Mouse (Mus musculus): ENCODE measurements around the gene Pdzd4. TPM values are rescaled to one million over a fixed set of nuclear protein-coding genes. Genes with fewer than 3 reads are reported as not detected.
A peak's percentile ranks its signal among the peaks of the same experiment; 100 is the strongest.

Gene Pdzd4
- polyA plus RNA-seq (2012; rRNA removed), result 0.88 and 0.94 TPM in 2 replicates

GRCm38 (mm10) chrX:73824185-73825151 lies at the start of gene Pdzd4:
Gene Pdzd4, minus strand, starts transcription at chrX:73824969.
- Histone ChIP-seq H3K36me3 (ENCODE audit: control insufficient read depth, insufficient read depth, low read length) (no peaks in the 10 kb centered on the region), H3K4me3 (ENCODE audit: insufficient read depth, low read depth, low read length) (peak within 1 kb of the TSS; percentile 72), H3K27ac (ENCODE audit: insufficient read depth, low read depth, low read length) (no peak within 1 kb of the TSS), H3K27me3 (replicated peaks; ENCODE audit: control insufficient read depth, insufficient read depth, low read length) (no peaks in the 10 kb centered on the region), H3K4me1 (ENCODE audit: control insufficient read depth, insufficient read depth, low read length) (no peaks in the 10 kb centered on the region)
- DNase-seq, result peak; percentile 42
- WGBS, result 1% methylated on average over 36 of the region's 84 CpGs
- TF ChIP-seq CTCF (conservative IDR thresholded peaks at IDR 0.05; ENCODE audit: insufficient read depth, insufficient read length, low read depth, low read length) (no peak), POLR2A (IDR thresholded peaks at IDR 0.05; ENCODE audit: low read depth, low read length) (no peak)

GRCm38 (mm10) chrX:73871956-73872355 lies 47.2 kb upstream of the Pdzd4 start:
- Histone ChIP-seq H3K27me3 (replicated peaks; ENCODE audit: control insufficient read depth, insufficient read depth, low read length) (no peaks in the 10 kb centered on the region), H3K36me3 (ENCODE audit: control insufficient read depth, insufficient read depth, low read length) (no peaks in the 10 kb centered on the region), H3K4me3 (ENCODE audit: insufficient read depth, low read depth, low read length) (no peak overlapping the region), H3K4me1 (ENCODE audit: control insufficient read depth, insufficient read depth, low read length) (no peaks in the 10 kb centered on the region), H3K27ac (ENCODE audit: insufficient read depth, low read depth, low read length) (no peak overlapping the region)
- 73% methylated on average over 1 of the region's 1 CpGs for WGBS
- no peak for DNase-seq
- TF ChIP-seq CTCF (conservative IDR thresholded peaks at IDR 0.05; ENCODE audit: insufficient read depth, insufficient read length, low read depth, low read length), result no peak

- Histone ChIP-seq H3K4me1 (ENCODE audit: control insufficient read depth, insufficient read depth, low read length) (no peaks in the 10 kb centered on the region), H3K36me3 (ENCODE audit: control insufficient read depth, insufficient read depth, low read length) (no peaks in the 10 kb centered on the region), H3K27me3 (replicated peaks; ENCODE audit: control insufficient read depth, insufficient read depth, low read length) (no peaks in the 10 kb centered on the region), H3K27ac (ENCODE audit: insufficient read depth, low read depth, low read length) (no peak overlapping the region), H3K4me3 (ENCODE audit: insufficient read depth, low read depth, low read length) (no peak overlapping the region)
- no peak for TF ChIP-seq CTCF (conservative IDR thresholded peaks at IDR 0.05; ENCODE audit: insufficient read depth, insufficient read length, low read depth, low read length)
- no peak for TF ChIP-seq POLR2A (IDR thresholded peaks at IDR 0.05; ENCODE audit: low read depth, low read length)
- no peak for DNase-seq
These were observed 46.7 kb upstream of the Pdzd4 start for GRCm38 (mm10) chrX:73871474-73871873.

DNA sequence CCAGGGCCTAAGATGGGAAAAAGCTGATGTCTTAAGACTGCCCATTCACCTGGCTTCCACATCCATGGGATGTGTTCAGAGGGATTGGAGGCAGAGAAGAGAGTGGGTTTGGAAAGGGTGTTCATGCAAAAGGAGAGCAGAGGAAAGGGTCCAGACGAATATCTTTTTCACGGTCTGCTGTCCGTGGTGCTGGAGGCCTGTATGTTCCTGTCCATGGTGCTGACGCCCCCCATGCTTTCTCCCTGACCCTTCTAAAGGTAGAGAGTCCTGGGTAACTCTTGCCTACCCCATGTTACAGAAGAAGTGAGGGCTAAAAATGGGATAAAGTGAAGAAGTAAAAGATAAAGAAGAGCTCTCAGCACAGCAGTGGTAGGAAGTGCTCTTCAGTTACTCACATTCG lies 44.6 kb upstream of the Pdzd4 start:
- no peaks in the 10 kb centered on the region for H3K36me3 ChIP-seq (ENCODE audit: control insufficient read depth, insufficient read depth, low read length)
- WGBS, result 11% methylated on average over 5 of the region's 5 CpGs
- TF ChIP-seq CTCF (conservative IDR thresholded peaks at IDR 0.05; ENCODE audit: insufficient read depth, insufficient read length, low read depth, low read length), result no peak
- TF ChIP-seq POLR2A (IDR thresholded peaks at IDR 0.05; ENCODE audit: low read depth, low read length), result no peak

DNA sequence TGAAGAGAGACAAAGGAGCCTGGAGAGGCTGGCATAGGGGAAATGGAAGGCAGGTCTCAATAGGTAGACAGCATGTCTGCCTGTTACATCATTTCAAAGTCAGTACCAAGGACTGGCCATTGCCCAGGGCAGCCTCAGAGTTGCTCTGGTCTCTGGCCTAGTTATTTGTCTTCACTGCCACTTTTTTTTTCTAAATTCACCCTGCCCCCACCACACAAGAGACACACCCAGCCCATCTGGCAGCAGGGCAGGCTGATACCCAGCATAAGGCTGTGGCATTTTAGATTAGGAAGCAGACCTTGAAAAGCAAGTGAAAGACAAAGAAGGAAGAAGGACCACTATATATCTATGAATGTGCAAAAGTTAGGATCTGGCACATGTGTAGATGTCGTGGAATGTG lies 43.1 kb upstream of the Pdzd4 start:
- Histone ChIP-seq H3K4me1 (ENCODE audit: control insufficient read depth, insufficient read depth, low read length) (no peaks in the 10 kb centered on the region), H3K27me3 (replicated peaks; ENCODE audit: control insufficient read depth, insufficient read depth, low read length) (no peaks in the 10 kb centered on the region), H3K36me3 (ENCODE audit: control insufficient read depth, insufficient read depth, low read length) (no peaks in the 10 kb centered on the region), H3K4me3 (ENCODE audit: insufficient read depth, low read depth, low read length) (no peak overlapping the region), H3K27ac (ENCODE audit: insufficient read depth, low read depth, low read length) (no peak overlapping the region)
- TF ChIP-seq POLR2A (IDR thresholded peaks at IDR 0.05; ENCODE audit: low read depth, low read length) (no peak), CTCF (conservative IDR thresholded peaks at IDR 0.05; ENCODE audit: insufficient read depth, insufficient read length, low read depth, low read length) (no peak)
- WGBS, result 70% methylated on average over 1 of the region's 1 CpGs
- no peak for DNase-seq

More for the DNA sequence above, 44.6 kb upstream of the Pdzd4 start:
- Histone ChIP-seq H3K4me1 (ENCODE audit: control insufficient read depth, insufficient read depth, low read length) (no peaks in the 10 kb centered on the region), H3K4me3 (ENCODE audit: insufficient read depth, low read depth, low read length) (no peak overlapping the region), H3K27ac (ENCODE audit: insufficient read depth, low read depth, low read length) (no peak overlapping the region), H3K27me3 (replicated peaks; ENCODE audit: control insufficient read depth, insufficient read depth, low read length) (no peaks in the 10 kb centered on the region)
- DNase-seq, result peak; percentile 5

- 45% methylated on average over 3 of the region's 3 CpGs for WGBS
- no peaks in the 10 kb centered on the region for H3K27me3 ChIP-seq (replicated peaks; ENCODE audit: control insufficient read depth, insufficient read depth, low read length)
- no peak for DNase-seq
- no peaks in the 10 kb centered on the region for H3K36me3 ChIP-seq (ENCODE audit: control insufficient read depth, insufficient read depth, low read length)
- H3K27ac ChIP-seq (ENCODE audit: insufficient read depth, low read depth, low read length), result no peak overlapping the region
- TF ChIP-seq POLR2A (IDR thresholded peaks at IDR 0.05; ENCODE audit: low read depth, low read length) (no peak), CTCF (conservative IDR thresholded peaks at IDR 0.05; ENCODE audit: insufficient read depth, insufficient read length, low read depth, low read length) (no peak)
- no peak overlapping the region for H3K4me3 ChIP-seq (ENCODE audit: insufficient read depth, low read depth, low read length)
- no peaks in the 10 kb centered on the region for H3K4me1 ChIP-seq (ENCODE audit: control insufficient read depth, insufficient read depth, low read length)
These were observed 42.5 kb upstream of the Pdzd4 start for GRCm38 (mm10) chrX:73867256-73867655.

- DNase-seq, result no peak
These were observed 39.9 kb upstream of the Pdzd4 start for GRCm38 (mm10) chrX:73864692-73865091.

More at GRCm38 (mm10) chrX:73864692-73865091, 39.9 kb upstream of the Pdzd4 start:
- H3K4me3 ChIP-seq (ENCODE audit: insufficient read depth, low read depth, low read length), result no peak overlapping the region
- TF ChIP-seq CTCF (conservative IDR thresholded peaks at IDR 0.05; ENCODE audit: insufficient read depth, insufficient read length, low read depth, low read length) (no peak), POLR2A (IDR thresholded peaks at IDR 0.05; ENCODE audit: low read depth, low read length) (no peak)
- no peak overlapping the region for H3K27ac ChIP-seq (ENCODE audit: insufficient read depth, low read depth, low read length)
- H3K36me3 ChIP-seq (ENCODE audit: control insufficient read depth, insufficient read depth, low read length), result no peaks in the 10 kb centered on the region
- no peaks in the 10 kb centered on the region for H3K27me3 ChIP-seq (replicated peaks; ENCODE audit: control insufficient read depth, insufficient read depth, low read length)
- H3K4me1 ChIP-seq (ENCODE audit: control insufficient read depth, insufficient read depth, low read length), result no peaks in the 10 kb centered on the region
- 58% methylated on average over 3 of the region's 3 CpGs for WGBS

Measured in kidney, adult 2 months (tissue).